Mouse (Mus musculus): ENCODE data around the gene Mrps15. TPM values are rescaled to one million over a fixed set of nuclear protein-coding genes. Genes with fewer than 3 reads are reported as not detected.
"Not testable (repeated sequence)": the region's sequence is repeated elsewhere in the genome, so short reads cannot be mapped to it uniquely, and the experiment has no call there.

Mrps15 gene
- total RNA-seq, 2 experiments from 2014 or later: 57.4 to 57.7 TPM

- no peak for DNase-seq (ENCODE audit: low spot score in 2 of 2)
Measured at GRCm38 (mm10) chr4:126068842-126069241, 22.1 kb downstream of the Mrps15 start.

GRCm38 (mm10) chr4:126077833-126078232, 31.1 kb downstream of the Mrps15 start:
- DNase-seq (ENCODE audit: low spot score in 2 of 2): no peak

DNA sequence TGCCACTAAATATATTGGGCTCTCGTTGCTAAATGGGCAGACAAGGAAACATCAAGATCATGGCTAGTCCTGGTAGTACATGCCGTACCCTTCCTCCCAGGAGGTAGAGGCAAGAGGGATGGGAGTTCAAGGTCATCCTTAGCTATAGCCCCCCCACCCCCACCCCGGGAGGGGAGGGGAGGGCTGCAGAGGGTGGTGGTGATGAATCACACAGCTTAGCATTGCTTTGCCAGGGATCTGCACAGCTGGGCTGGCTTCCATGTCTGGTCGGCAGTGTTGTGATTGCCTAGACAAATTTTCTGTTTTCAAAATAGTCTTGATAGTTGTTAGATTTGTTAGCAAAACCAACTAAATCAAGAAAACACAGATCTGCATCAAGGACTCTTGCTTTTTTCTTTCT, 32.5 kb downstream of the Mrps15 start:
- no peak for DNase-seq (ENCODE audit: low spot score in 2 of 2)

- DNase-seq (ENCODE audit: low spot score in 2 of 2): no peak
Measured at GRCm38 (mm10) chr4:126081601-126082000, 34.9 kb downstream of the Mrps15 start.

DNA sequence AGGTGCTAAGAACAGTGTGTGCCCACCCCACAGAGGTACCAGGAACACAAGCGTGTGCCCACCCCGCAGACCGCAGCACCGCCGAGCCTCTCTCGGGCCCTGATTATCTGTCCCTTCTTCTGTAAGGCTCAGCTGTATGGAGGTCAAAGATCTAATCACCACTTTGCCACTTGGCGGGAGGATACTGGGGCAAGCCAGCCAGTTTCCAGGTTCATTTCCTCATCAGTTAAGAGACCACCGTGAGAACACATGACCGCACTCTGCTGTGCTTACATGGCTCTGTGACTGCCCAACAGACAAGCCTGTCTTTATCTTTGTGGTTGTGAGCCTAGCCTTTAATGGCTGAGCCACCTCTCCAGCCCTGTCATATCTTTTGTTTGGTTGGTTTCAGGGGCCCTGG, 36.3 kb downstream of the Mrps15 start:
- no peak for DNase-seq (ENCODE audit: low spot score in 2 of 2)

GRCm38 (mm10) chr4:126084382-126084781, 37.7 kb downstream of the Mrps15 start:
- DNase-seq (ENCODE audit: low spot score in 2 of 2): no peak

DNA sequence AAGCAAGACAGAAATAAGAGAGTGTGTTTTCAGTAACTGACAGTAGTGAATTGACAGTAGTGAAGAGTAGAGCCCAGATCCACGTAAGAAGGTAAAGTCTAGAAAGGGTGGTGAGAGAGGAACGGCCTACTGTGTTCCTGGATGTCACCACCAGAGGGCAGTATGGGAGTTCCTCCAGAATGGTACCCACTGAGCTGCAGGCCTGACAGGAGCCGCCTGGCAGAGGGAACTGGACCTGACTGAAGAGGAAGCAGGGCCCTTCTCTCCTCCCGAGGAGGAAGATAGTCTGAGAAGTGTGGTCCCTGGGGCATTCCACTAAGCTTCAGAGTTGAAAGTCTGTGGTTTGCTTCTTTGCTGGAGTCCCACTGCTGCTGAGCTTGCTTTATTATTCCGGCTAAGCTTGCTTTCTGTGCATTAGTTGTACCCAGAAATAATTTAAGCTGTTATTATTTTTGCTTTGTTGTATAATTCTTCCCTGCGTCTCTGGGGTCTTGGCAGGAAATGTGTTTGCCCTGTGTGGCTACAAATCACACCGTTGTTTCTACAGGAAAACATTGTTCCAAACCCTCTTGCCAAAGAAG, 39.4 kb downstream of the Mrps15 start:
- peak; percentile 72 to 82 for DNase-seq (ENCODE audit: low spot score in 2 of 2)

DNA sequence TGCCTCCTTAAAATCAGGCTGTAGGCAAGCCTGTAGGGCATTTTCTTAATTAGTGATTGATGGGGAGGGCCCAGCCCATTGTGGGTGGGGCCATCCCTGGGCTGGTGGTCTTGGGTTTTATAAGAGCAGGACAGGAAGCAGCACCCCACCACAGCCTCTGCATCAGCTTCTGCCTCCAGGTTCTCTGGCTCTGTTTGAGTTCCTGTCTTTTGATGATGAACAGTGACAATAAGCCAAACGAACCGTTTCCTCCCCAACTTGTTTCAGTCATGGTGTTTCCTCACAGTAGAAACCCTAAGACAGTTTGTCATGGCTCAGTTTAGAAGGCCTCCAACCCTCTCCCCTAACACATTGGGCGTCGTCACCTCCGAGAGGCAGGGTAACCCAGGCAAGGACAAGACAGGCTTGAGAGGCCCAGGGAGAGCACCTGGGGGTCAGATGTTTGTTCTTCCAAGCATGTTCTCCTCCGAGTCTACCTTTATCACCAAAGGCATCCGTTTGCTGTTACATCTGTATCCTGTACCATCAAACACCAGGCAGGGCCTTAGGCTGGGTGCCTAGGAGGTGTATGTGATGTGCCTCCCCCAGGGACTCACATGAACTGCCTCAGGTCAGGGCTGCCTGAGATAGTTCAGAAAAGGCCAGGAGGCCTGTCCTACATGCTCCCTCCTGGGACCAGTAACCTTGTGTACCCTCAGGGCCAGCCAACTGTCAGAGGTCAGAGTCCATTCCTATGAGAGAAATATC, 43.5 kb downstream of the Mrps15 start:
- DNase-seq (ENCODE audit: low spot score in 2 of 2): no peak

DNA sequence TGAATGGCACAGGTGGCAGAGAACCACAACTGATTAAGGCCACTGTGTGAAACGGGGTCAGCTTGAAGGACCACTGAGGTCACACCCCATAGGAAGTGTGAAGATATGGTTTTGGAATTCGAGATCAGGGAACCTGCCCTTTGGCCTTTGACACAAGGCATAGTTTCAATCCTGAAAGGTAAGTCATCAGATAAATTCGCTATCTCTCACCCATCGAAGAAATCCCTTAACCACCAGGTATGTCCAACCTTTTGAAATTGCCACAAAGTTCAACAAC, 44.1 kb downstream of the Mrps15 start:
- no peak for DNase-seq (ENCODE audit: low spot score in 2 of 2)

GRCm38 (mm10) chr4:126091873-126092272, 45.1 kb downstream of the Mrps15 start:
- no peak for DNase-seq (ENCODE audit: low spot score in 2 of 2)

GRCm38 (mm10) chr4:126095622-126096430, 49.1 kb downstream of the Mrps15 start:
- DNase-seq (ENCODE audit: low spot score in 2 of 2): not testable (repeated sequence)

DNA sequence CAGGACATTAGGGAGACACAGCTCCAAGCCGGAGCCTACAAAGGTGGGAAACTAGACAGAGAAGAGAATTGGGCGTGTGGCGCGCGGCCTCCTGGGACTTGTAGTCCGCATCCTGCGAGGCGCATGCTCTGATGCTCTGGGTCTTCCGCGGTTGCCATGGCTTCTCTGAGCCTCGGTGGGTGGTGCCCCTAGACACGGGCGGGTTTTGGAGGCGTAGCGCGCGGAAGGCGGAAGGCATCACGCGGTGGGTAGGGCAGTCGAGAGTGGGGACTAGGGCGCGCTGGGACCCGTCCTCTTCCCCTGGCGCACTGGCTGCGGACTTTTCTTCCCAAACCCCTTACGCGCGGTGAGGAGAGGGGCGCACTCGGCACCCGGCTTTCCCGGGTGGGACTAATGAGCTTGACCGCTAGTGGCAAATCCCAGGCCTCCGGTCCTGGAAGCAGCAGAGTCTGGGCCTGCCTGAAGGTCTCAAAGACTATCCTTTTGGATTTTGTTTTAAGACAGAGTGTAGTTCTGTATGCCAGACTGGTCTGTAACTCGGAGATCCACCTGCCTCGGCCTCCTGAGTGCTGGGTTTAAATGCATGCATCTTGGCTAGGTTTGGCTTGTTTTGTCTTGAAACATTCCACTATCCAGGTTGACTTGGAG, 49.9 kb downstream of the Mrps15 start, which contains the start of gene Lsm10:
Gene Lsm10, plus strand, starts transcription at position 160 of the 648 bp plus-strand sequence.
- peak; percentile 83 to 94 for DNase-seq (ENCODE audit: low spot score in 2 of 2)

DNA sequence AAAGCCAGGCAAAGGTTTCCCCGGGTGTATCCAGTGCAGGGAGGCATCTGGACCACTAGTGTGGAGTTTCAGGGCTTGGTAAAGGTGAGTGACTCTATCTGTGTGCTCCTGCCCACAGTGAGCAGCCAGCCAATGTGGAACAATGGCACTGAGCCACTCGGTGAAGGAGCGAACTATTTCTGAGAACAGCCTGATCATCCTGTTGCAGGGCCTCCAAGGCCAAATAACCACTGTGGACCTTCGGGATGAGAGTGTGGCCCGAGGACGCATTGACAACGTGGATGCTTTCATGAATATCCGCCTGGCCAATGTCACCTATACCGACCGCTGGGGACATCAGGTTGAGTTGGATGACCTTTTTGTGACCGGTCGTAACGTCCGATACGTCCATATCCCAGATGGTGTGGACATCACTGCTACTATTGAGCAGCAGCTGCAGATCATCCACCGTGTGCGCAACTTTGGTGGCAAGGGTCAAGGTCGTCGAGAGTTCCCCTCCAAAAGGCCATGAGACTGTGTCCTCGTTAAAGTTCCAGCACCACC, 51.1 kb downstream of the Mrps15 start:
- DNase-seq (ENCODE audit: low spot score in 2 of 2): no peak

GRCm38 (mm10) chr4:126099365-126099764, 52.6 kb downstream of the Mrps15 start:
- no peak for DNase-seq (ENCODE audit: low spot score in 2 of 2)

- no peak for DNase-seq (ENCODE audit: low spot score in 2 of 2)
Measured at GRCm38 (mm10) chr4:126100764-126101163, 54.0 kb downstream of the Mrps15 start.

DNA sequence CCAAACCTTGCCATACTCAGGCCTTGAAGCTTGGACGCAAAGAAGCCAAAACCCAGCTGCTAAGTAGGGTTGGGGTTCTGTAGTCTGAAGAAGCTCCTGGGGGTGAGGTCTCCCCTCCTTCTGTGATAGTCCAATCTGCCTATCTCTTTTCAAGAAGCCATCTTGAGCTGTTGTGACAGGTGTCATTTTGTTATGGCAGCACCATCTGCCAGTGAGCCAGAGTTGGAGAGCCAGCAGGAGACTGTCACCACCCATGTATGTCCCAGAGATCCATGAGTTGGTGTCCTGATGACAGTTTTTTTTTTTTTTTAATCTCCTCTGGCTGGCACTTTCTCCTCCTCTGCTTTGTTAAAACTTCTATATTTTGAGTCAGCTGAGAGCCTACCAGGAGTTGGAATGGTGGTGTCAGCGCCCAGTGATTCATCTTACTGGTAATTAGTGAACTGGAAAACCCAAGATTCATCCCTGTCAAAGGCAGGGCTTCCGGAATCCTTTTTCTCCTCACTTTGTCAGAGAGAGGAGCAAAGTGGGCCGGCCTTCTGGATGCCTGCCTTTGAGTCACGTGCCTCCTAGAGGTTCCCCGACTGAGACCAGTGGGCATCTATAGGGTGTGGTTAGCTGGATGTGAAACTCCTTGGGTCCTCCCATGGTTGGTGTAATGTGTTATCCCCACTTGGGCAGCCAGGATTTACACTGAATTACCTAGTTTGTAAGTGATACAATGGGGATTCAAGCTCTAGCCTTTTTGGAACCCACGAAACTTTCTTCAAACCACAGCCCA, 55.5 kb downstream of the Mrps15 start:
- DNase-seq (ENCODE audit: low spot score in 2 of 2): no peak

- peak; percentile 74 to 84 for DNase-seq (ENCODE audit: low spot score in 2 of 2)
Measured at GRCm38 (mm10) chr4:126103057-126103581, 56.4 kb downstream of the Mrps15 start.

DNA sequence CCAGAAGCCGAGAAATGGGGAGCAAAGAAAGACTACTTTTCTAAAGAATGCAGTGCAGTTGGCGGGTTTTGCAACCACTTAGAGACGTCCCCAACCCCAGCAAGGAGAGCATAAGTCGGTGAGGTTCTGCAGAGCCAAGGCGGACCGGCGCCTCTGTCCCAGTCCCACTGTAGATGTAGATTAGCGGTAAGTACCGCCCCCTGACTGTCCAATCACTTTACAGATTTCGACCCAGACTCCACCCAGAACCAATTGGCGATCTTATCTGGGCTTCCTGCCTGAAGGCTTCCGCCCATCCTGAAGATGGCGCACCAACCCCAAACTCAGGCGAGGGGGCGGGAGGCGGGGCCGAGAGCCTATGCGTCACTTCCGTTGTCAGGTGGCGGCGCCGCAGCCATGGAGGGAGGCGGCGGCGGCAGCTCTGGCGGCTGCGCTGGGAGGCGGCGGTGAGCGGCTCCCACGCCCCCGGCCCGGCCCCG, 56.9 kb downstream of the Mrps15 start, which contains the start of gene Stk40:
Gene Stk40, plus strand, starts transcription at position 368 of the 479 bp plus-strand sequence.
- peak; percentile 91 to 95 for DNase-seq (ENCODE audit: low spot score in 2 of 2)

DNA sequence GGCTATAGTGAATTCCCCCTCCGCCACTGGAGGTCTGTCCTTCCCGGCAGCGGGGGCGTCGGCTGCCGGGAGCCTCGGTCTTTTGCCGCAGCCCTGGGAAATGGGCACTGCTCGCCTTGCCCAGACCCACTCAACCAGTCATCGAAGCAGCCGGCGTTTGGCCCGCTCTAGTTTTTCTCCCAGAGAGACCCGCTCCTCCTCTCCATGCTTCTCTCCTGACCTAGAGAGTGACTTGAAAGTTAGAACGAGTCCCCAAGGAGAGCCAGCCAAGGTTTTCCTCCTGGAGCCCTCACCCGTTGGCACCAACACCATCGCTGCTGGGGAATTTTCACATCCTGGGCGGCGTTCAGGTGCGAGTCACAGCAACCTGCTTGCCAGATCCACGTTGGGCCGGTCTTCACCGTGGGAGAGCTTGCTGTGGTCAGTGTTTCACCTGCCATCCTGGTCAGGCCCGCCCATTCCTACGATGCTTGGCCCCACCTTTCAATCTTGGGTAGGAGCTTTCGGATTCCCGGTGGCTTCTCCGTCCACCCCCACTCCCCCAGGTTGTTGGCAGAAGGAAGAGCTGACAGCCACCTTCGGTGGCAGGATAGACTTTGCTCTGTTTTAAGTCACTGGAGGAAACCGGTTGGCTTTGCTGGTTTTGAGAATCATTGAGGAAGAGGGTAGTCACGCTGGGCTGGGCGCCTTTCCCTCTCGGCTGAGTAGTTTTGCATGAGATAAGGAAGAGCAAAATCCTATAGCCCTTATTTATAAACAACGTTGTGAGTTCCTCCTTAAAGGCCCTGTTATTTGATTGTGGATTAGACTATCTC, 57.7 kb downstream of the Mrps15 start:
- DNase-seq (ENCODE audit: low spot score in 2 of 2): peak in 1 of 2 experiments; percentile 28

Measured in gastrocnemius, postnatal 4 days (tissue).